Mouse (Mus musculus) activated CD4-positive, CD25-positive, alpha-beta regulatory T cell, adult 4 months (primary cell): ENCODE results near the gene Ipo7. TPM values are rescaled to one million over a fixed set of nuclear protein-coding genes. Genes with fewer than 3 reads are reported as not detected.

Experiments used
- polyA plus RNA-seq, 2 experiments: library from polyadenylated mRNA; unstranded; fragments of 100-300 nt; shearing (Covaris generic); gene quantifications; one replicate each; pipeline ENCODE4 v1.2.1; 2017

Gene Ipo7
- polyA plus RNA-seq, 2 experiments from 2014 or later, result 26.5 to 31.4 TPM

Other genes starting within 250 kb of the Ipo7 start
- under 1 TPM; 0.46 to 0.61 TPM for gene Nrip3, start 236.2 kb upstream of the Ipo7 start, polyA plus RNA-seq
- gene Scube2, start 152.6 kb upstream of the Ipo7 start, polyA plus RNA-seq, result under 1 TPM in 1 of 2 experiments, not detected in 1; 0.09 TPM
- 10 to 100 TPM; 29.7 to 34.8 TPM for gene Dennd5a, start 57.8 kb upstream of the Ipo7 start, polyA plus RNA-seq
- 10 to 100 TPM; 31.6 to 35.3 TPM for gene Tmem41b, start 31.3 kb upstream of the Ipo7 start, polyA plus RNA-seq
- 10 to 100 TPM; 35.2 to 36.1 TPM for gene Zfp143, start 42.9 kb downstream of the Ipo7 start, polyA plus RNA-seq
- 1 to 10 TPM; 2.4 to 3.0 TPM for gene Wee1, start 103.8 kb downstream of the Ipo7 start, polyA plus RNA-seq
- 10 to 100 TPM; 38.4 to 43.6 TPM for gene Swap70, start 203.4 kb downstream of the Ipo7 start, polyA plus RNA-seq